Mouse (Mus musculus) liver, embryonic 14.5 days (tissue): ENCODE data around the gene Pold2. TPM values are rescaled to one million over a fixed set of nuclear protein-coding genes. Genes with fewer than 3 reads are reported as not detected.
A peak's percentile ranks its signal among the peaks of the same experiment; 100 is the strongest.

Experiments
- ATAC-seq: fragments of 200-750 bp; cut with Nextera tagmentation; 2 replicates; pipeline ENCODE4 v1.8.0; 2017; ENCODE audit warnings: moderate number of reproducible peaks, mild to moderate bottlenecking, moderate library complexity; ENCODE audit not compliant: insufficient read depth
- DNase-seq, 3 experiments: peaks; one replicate each; pipeline ENCODE4 v3.0.0-alpha.2; 2012 to 2013; ENCODE audit warnings: low read depth in 3 of 3, low spot score in 3 of 3
- H3K27ac ChIP-seq: fragments of 300-500 bp; sonication (generic); 2 replicates; pipeline ENCODE4 v1.5.1; 2014; ENCODE audit warnings: moderate library complexity, mild to moderate bottlenecking, control low read depth, inconsistent platforms
- H3K27me3 ChIP-seq: fragments of 300-500 bp; sonication (generic); 2 replicates; pipeline ENCODE4 v1.6.1; 2014; ENCODE audit warnings: mild to moderate bottlenecking, low read length, moderate library complexity; ENCODE audit not compliant: control insufficient read depth, insufficient read depth
- H3K36me3 ChIP-seq: fragments of 300-500 bp; sonication (generic); replicated peaks from 2 replicates; pipeline ENCODE4 v1.6.1; 2014; ENCODE audit warnings: low read depth; ENCODE audit not compliant: control insufficient read depth, insufficient read depth
- H3K4me1 ChIP-seq, 2 experiments: fragments of 200-500 bp in 1 of 2; fragments of 300-500 bp in 1 of 2; sonication (generic) in 1 of 2; replicated peaks; 2 replicates each; pipeline ENCODE4 v1.6.1; 2012 to 2014; ENCODE audit warnings: antibody characterized with exemption in 1 of 2, inconsistent platforms in 1 of 2, low read length in 1 of 2; ENCODE audit not compliant: control insufficient read depth in 2 of 2, insufficient read depth in 2 of 2
- H3K4me2 ChIP-seq: fragments of 300-500 bp; sonication (generic); 2 replicates; pipeline ENCODE4 v1.6.1; 2014; ENCODE audit warnings: low read depth, mild to moderate bottlenecking, control low read depth, moderate library complexity
- H3K4me3 ChIP-seq, 2 experiments: fragments of 200-500 bp in 1 of 2; fragments of 300-500 bp in 1 of 2; sonication (generic) in 1 of 2; 2 replicates each; pipeline ENCODE4 v1.5.1; 2012 to 2014; ENCODE audit warnings: low read depth in 2 of 2, low read length in 2 of 2, mild to moderate bottlenecking in 2 of 2, control low read depth in 1 of 2, inconsistent platforms in 1 of 2, moderate library complexity in 1 of 2; ENCODE audit not compliant: insufficient read depth in 1 of 2
- H3K9ac ChIP-seq: fragments of 300-500 bp; sonication (generic); replicated peaks from 2 replicates; pipeline ENCODE4 v1.6.1; 2014; ENCODE audit warnings: mild to moderate bottlenecking, control low read depth, moderate library complexity
- H3K9me3 ChIP-seq: fragments of 300-500 bp; sonication (generic); 2 replicates; pipeline ENCODE4 v1.6.1; 2016; ENCODE audit warnings: low read length, mixed read lengths; ENCODE audit not compliant: control insufficient read depth
- CTCF ChIP-seq: IDR thresholded peaks from 2 replicates; pipeline ENCODE4 v1.5.1; 2016; ENCODE audit warnings: antibody characterized with exemption, low read depth, control low read depth
- EP300 ChIP-seq: IDR thresholded peaks from 2 replicates; pipeline ENCODE4 v1.6.1; 2016; ENCODE audit warnings: antibody characterized with exemption, low read depth
- WGBS: fragments of 180-500 bp; shearing (Covaris S2); extraction: QIAGEN DNeasy Blood & Tissue Kit; methylation state at CpG from one replicate; pipeline ENCODE4 v1.1.7; 2014; ENCODE audit not compliant: insufficient replicate concordance; 5-methylcytosine and 5-hydroxymethylcytosine counted together
- polyA plus RNA-seq, 2 experiments: library from polyadenylated mRNA; depleted of rRNA in 1 of 2; stranded (reverse) in 1 of 2; unstranded in 1 of 2; fragments of >200 nt; fragmentation: Nextera tagmentation in 1 of 2; extraction: Ambion mirVana in 1 of 2; gene quantifications; 2 replicates each; pipeline versions ENCODE4 v1.2.1 to v1.2.3; 2012 to 2014

Pold2 gene
- polyA plus RNA-seq, 2 experiments, result 54.8 to 58.7 TPM

DNA sequence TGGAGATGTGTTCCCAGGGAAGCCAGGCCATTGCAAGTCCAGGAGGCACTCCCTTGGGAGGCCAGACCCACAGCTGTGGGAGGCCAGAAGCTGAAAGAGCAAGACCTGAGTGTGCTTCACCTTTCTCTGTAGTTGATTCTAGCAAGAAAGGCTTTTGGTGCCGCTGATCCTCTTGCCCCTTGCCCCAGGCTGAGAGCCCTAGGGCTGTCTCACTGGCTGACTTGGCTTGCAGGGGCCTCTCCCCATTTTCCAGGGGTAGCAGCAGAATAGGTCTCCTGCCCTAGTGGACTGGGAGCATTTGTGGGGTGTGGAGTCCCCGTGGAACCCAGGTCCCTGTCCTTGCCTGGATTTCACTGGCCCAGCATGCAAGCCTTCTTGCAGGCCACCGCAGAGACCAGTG lies 23.2 kb upstream of the Pold2 start:
- Histone ChIP-seq H3K27ac (no peak overlapping the region), H3K27me3 (peaks cover 57% of the 10 kb centered on the region), H3K36me3 (no peaks in the 10 kb centered on the region), H3K4me3 (no peak overlapping the region), H3K9ac (no peak overlapping the region), H3K4me2 (no peak overlapping the region), H3K9me3 (no peaks in the 10 kb centered on the region), H3K4me1 (peaks cover 8 to 12% of the 10 kb centered on the region in 2 experiments; a peak in 3 of 4 replicates)
- WGBS, result 36% methylated on average over 3 of the region's 3 CpGs
- ATAC-seq (no peak), DNase-seq (no peak)
- TF ChIP-seq EP300, result no peak
- no peak for TF ChIP-seq CTCF

DNA sequence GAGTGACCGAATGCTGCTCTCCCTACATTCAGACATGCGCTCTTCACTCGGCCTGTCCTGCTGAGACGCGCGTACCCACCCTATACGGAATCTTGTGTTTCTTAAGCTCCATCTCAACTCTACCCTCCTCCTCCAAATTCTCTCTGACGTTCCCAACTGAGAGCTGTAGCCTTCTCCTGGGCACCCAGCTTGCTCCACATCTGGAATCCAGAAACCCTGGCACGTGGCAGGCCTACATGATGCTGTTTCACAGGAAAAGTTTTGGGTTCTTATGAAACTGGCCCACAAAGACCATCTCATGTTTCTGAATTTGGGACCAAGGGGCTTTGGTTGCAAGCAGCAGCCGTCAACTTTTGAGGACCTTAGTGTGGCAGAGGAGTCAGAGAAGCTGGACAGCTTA lies 21.2 kb upstream of the Pold2 start:
- 82% methylated on average over 10 of the region's 10 CpGs for WGBS
- no peak overlapping the region for H3K27ac ChIP-seq
- H3K4me1 ChIP-seq, result peaks cover 8 to 18% of the 10 kb centered on the region in 2 experiments
- ATAC-seq (no peak), DNase-seq (no peak)
- no peaks in the 10 kb centered on the region for H3K9me3 ChIP-seq
- H3K36me3 ChIP-seq, result no peaks in the 10 kb centered on the region
- no peak overlapping the region for H3K4me3 ChIP-seq
- TF ChIP-seq CTCF, result no peak
- TF ChIP-seq EP300, result no peak
- no peak overlapping the region for H3K9ac ChIP-seq
- H3K4me2 ChIP-seq, result no peak overlapping the region
- H3K27me3 ChIP-seq, result peaks cover 57% of the 10 kb centered on the region

DNA sequence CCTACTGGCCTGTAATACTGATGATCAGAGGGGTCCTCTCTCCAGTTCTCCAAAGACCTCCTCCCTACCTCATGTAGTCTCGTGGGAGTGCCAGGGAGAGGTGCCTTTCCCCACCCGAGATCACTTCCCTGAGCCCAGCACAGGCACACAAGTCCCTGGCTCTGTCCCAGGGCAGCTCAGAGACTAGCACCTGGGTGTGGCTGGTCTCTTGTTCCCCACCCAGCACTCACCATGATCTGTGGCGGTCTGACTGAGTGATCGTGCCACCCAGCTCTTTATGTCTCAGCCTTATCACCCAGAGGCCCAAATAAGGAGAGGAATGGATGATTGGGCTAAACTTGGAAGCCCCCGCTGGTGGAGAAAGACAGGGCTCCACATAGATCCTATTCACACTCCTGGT lies 20.4 kb upstream of the Pold2 start, which contains the start of gene Myl7:
Gene Myl7 (minus strand): TSS at position 252 of the 400 bp plus-strand sequence.
- DNase-seq, result no peak
- no peak within 1 kb of the TSS for H3K4me3 ChIP-seq
- H3K9ac ChIP-seq, result no peak within 1 kb of the TSS; the same call in 1 of the 2 replicates
- H3K4me2 ChIP-seq, result peak within 1 kb of the TSS; percentile 36
- H3K4me1 ChIP-seq, result peaks cover 13 to 25% of the 10 kb centered on the region in 2 experiments
- no peak within 1 kb of the TSS for H3K27ac ChIP-seq
- 15% methylated on average over 5 of the region's 5 CpGs for WGBS
- H3K36me3 ChIP-seq, result no peaks in the 10 kb centered on the region
- TF ChIP-seq CTCF, result no peak
- no peak for TF ChIP-seq EP300
- ATAC-seq, result peak; percentile 68
- H3K27me3 ChIP-seq, result peaks cover 57% of the 10 kb centered on the region
- H3K9me3 ChIP-seq, result no peaks in the 10 kb centered on the region

DNA sequence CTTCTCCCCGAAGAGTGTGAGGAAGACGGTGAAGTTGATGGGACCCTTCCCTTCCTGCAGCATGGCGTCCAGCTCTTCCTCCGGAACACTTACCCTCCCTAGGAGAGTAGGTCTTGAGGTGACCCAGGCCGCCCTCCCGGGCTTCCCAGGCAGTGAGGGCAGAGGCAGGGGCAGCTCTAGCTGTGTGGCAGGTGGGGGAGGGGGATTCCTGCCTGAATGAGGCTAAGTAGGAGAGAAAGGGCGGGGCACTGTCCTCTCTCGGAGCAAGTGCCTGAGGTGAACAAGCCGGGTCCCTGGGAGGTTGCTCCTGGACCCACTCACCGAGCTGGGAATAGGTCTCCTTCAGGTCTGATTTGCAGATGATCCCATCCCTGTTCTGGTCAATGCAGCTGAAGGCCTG lies 19.7 kb upstream of the Pold2 start:
- no peak for ATAC-seq
- peaks cover 51% of the 10 kb centered on the region for H3K27me3 ChIP-seq
- 10% methylated on average over 10 of the region's 10 CpGs for WGBS
- no peak overlapping the region for H3K27ac ChIP-seq
- peaks cover 15 to 31% of the 10 kb centered on the region in 2 experiments for H3K4me1 ChIP-seq
- TF ChIP-seq CTCF, result no peak
- TF ChIP-seq EP300, result no peak
- DNase-seq, result no peak
- no peaks in the 10 kb centered on the region for H3K9me3 ChIP-seq
- no peak overlapping the region; the same call in 1 of the 2 replicates for H3K9ac ChIP-seq
- H3K36me3 ChIP-seq, result no peaks in the 10 kb centered on the region
- peak overlapping the region; percentile 36 for H3K4me2 ChIP-seq
- H3K4me3 ChIP-seq, result no peak overlapping the region

DNA sequence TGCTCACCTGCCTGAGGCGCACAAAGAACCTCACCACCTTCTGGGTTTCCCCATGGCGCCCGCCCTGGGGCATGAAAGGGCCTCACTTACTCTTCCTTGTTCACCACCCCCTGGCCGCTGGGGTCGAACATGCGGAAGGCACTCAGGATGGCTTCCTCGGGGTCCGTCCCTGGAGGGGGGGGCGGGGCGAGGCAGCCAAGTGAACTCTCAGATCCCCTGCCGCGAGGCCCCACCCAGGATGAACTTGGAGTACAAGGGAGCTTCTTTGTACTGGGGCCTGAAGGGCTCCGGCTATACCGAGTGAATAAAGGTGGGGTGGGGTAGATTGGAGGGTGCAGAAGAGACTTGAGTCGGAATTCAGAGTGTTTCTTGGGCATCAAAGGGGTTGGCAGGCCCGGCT lies 19.1 kb upstream of the Pold2 start:
- TF ChIP-seq CTCF (no peak), EP300 (no peak)
- WGBS, result 8% methylated on average over 16 of the region's 16 CpGs
- Histone ChIP-seq H3K36me3 (no peaks in the 10 kb centered on the region), H3K4me3 (no peak overlapping the region), H3K9me3 (no peaks in the 10 kb centered on the region), H3K27me3 (peaks cover 45% of the 10 kb centered on the region), H3K27ac (no peak overlapping the region), H3K4me2 (0 out of 2 replicates have a peak overlapping the region, but pooled peaks have one; percentile 2), H3K9ac (no peak overlapping the region), H3K4me1 (peaks cover 21 to 37% of the 10 kb centered on the region in 2 experiments)
- DNase-seq (no peak), ATAC-seq (no peak)
